Mouse (Mus musculus): ENCODE measurements at regions not wholly inside any gene's neighbourhood (a gene's known extent, or its start where the extent isn't known, plus 50 kb on each side); places are given as distances from the start of the nearest gene placed in this dataset.

GRCm38 (mm10) chr10:19518763-19519162 lies 73.0 kb upstream of the Ifngr1 start:
- DNase-seq (ENCODE audit: low spot score), result peak; percentile 66

GRCm38 (mm10) chr10:19522198-19522597 lies 69.6 kb upstream of the Ifngr1 start:
- WGBS, result 65% methylated on average over 2 of the region's 2 CpGs
- Histone ChIP-seq H3K36me3 (ENCODE audit: control insufficient read depth, insufficient read depth, low read length) (no peaks in the 10 kb centered on the region), H3K9me3 (replicated peaks; ENCODE audit: control insufficient read depth, low read length) (no peaks in the 10 kb centered on the region), H3K27me3 (replicated peaks; ENCODE audit: control insufficient read depth, insufficient read depth, low read length) (no peaks in the 10 kb centered on the region), H3K4me2 (ENCODE audit: low read length) (no peak overlapping the region), H3K4me1 (ENCODE audit: control insufficient read depth, insufficient read depth, low read length) (no peaks in the 10 kb centered on the region), H3K27ac (ENCODE audit: low read depth, low read length) (no peak overlapping the region), H3K9ac (ENCODE audit: low read length) (no peak overlapping the region), H3K4me3 (ENCODE audit: low read depth, low read length) (no peak overlapping the region)
- ATAC-seq, result no peak
- DNase-seq (ENCODE audit: low spot score), result no peak

More at GRCm38 (mm10) chr10:19518763-19519162, 73.0 kb upstream of the Ifngr1 start:
- H3K9me3 ChIP-seq (replicated peaks; ENCODE audit: control insufficient read depth, low read length), result no peaks in the 10 kb centered on the region
- no peak overlapping the region for H3K27ac ChIP-seq (ENCODE audit: low read depth, low read length)
- no peak; the same call in 1 of the 2 replicates for ATAC-seq
- H3K4me3 ChIP-seq (ENCODE audit: low read depth, low read length), result no peak overlapping the region
- no peak overlapping the region for H3K9ac ChIP-seq (ENCODE audit: low read length)
- H3K4me1 ChIP-seq (ENCODE audit: control insufficient read depth, insufficient read depth, low read length), result no peaks in the 10 kb centered on the region
- no peak overlapping the region for H3K4me2 ChIP-seq (ENCODE audit: low read length)
- H3K27me3 ChIP-seq (replicated peaks; ENCODE audit: control insufficient read depth, insufficient read depth, low read length), result no peaks in the 10 kb centered on the region
- 15% methylated on average over 6 of the region's 6 CpGs for WGBS
- no peaks in the 10 kb centered on the region for H3K36me3 ChIP-seq (ENCODE audit: control insufficient read depth, insufficient read depth, low read length)

GRCm38 (mm10) chr10:19525939-19526338 lies 65.8 kb upstream of the Ifngr1 start:
- no peaks in the 10 kb centered on the region for H3K9me3 ChIP-seq (replicated peaks; ENCODE audit: control insufficient read depth, low read length)
- DNase-seq (ENCODE audit: low spot score), result no peak
- no peaks in the 10 kb centered on the region for H3K4me1 ChIP-seq (ENCODE audit: control insufficient read depth, insufficient read depth, low read length)
- H3K27ac ChIP-seq (ENCODE audit: low read depth, low read length), result no peak overlapping the region
- no peak overlapping the region for H3K9ac ChIP-seq (ENCODE audit: low read length)
- no peak overlapping the region for H3K4me2 ChIP-seq (ENCODE audit: low read length)
- H3K4me3 ChIP-seq (ENCODE audit: low read depth, low read length), result no peak overlapping the region
- ATAC-seq, result no peak
- H3K36me3 ChIP-seq (ENCODE audit: control insufficient read depth, insufficient read depth, low read length), result no peaks in the 10 kb centered on the region
- no peaks in the 10 kb centered on the region for H3K27me3 ChIP-seq (replicated peaks; ENCODE audit: control insufficient read depth, insufficient read depth, low read length)

GRCm38 (mm10) chr10:19526353-19526752 lies 65.4 kb upstream of the Ifngr1 start:
- no peaks in the 10 kb centered on the region for H3K4me1 ChIP-seq (ENCODE audit: control insufficient read depth, insufficient read depth, low read length)
- 35% methylated on average over 1 of the region's 1 CpGs for WGBS

GRCm38 (mm10) chr10:19529655-19530054 lies 62.1 kb upstream of the Ifngr1 start:
- Histone ChIP-seq H3K4me3 (ENCODE audit: low read depth, low read length) (no peak overlapping the region), H3K36me3 (ENCODE audit: control insufficient read depth, insufficient read depth, low read length) (no peaks in the 10 kb centered on the region), H3K27ac (ENCODE audit: low read depth, low read length) (no peak overlapping the region), H3K27me3 (replicated peaks; ENCODE audit: control insufficient read depth, insufficient read depth, low read length) (no peaks in the 10 kb centered on the region), H3K9ac (ENCODE audit: low read length) (no peak overlapping the region), H3K4me1 (ENCODE audit: control insufficient read depth, insufficient read depth, low read length) (no peaks in the 10 kb centered on the region), H3K9me3 (replicated peaks; ENCODE audit: control insufficient read depth, low read length) (no peaks in the 10 kb centered on the region), H3K4me2 (ENCODE audit: low read length) (no peak overlapping the region)
- ATAC-seq (no peak), DNase-seq (ENCODE audit: low spot score) (no peak)
- WGBS, result 96% methylated on average over 5 of the region's 5 CpGs

More at GRCm38 (mm10) chr10:19526353-19526752, 65.4 kb upstream of the Ifngr1 start:
- ATAC-seq (no peak), DNase-seq (ENCODE audit: low spot score) (no peak)
- Histone ChIP-seq H3K4me2 (ENCODE audit: low read length) (no peak overlapping the region), H3K9ac (ENCODE audit: low read length) (no peak overlapping the region), H3K27me3 (replicated peaks; ENCODE audit: control insufficient read depth, insufficient read depth, low read length) (no peaks in the 10 kb centered on the region), H3K36me3 (ENCODE audit: control insufficient read depth, insufficient read depth, low read length) (no peaks in the 10 kb centered on the region), H3K9me3 (replicated peaks; ENCODE audit: control insufficient read depth, low read length) (no peaks in the 10 kb centered on the region), H3K27ac (ENCODE audit: low read depth, low read length) (no peak overlapping the region), H3K4me3 (ENCODE audit: low read depth, low read length) (no peak overlapping the region)

- H3K9ac ChIP-seq (ENCODE audit: low read length), result no peak overlapping the region
- 95% methylated on average over 6 of the region's 6 CpGs for WGBS
- H3K36me3 ChIP-seq (ENCODE audit: control insufficient read depth, insufficient read depth, low read length), result no peaks in the 10 kb centered on the region
- no peak overlapping the region for H3K4me2 ChIP-seq (ENCODE audit: low read length)
- H3K4me1 ChIP-seq (ENCODE audit: control insufficient read depth, insufficient read depth, low read length), result no peaks in the 10 kb centered on the region
- no peak overlapping the region for H3K4me3 ChIP-seq (ENCODE audit: low read depth, low read length)
- no peak overlapping the region for H3K27ac ChIP-seq (ENCODE audit: low read depth, low read length)
- DNase-seq (ENCODE audit: low spot score) (no peak), ATAC-seq (no peak)
- no peaks in the 10 kb centered on the region for H3K9me3 ChIP-seq (replicated peaks; ENCODE audit: control insufficient read depth, low read length)
- no peaks in the 10 kb centered on the region for H3K27me3 ChIP-seq (replicated peaks; ENCODE audit: control insufficient read depth, insufficient read depth, low read length)
Measured at GRCm38 (mm10) chr10:19530056-19530455, 61.7 kb upstream of the Ifngr1 start.

GRCm38 (mm10) chr10:19531452-19531851 lies 60.3 kb upstream of the Ifngr1 start:
- Histone ChIP-seq H3K4me1 (ENCODE audit: control insufficient read depth, insufficient read depth, low read length) (no peaks in the 10 kb centered on the region), H3K36me3 (ENCODE audit: control insufficient read depth, insufficient read depth, low read length) (no peaks in the 10 kb centered on the region), H3K27ac (ENCODE audit: low read depth, low read length) (no peak overlapping the region), H3K9me3 (replicated peaks; ENCODE audit: control insufficient read depth, low read length) (no peaks in the 10 kb centered on the region), H3K9ac (ENCODE audit: low read length) (no peak overlapping the region), H3K4me2 (ENCODE audit: low read length) (no peak overlapping the region), H3K27me3 (replicated peaks; ENCODE audit: control insufficient read depth, insufficient read depth, low read length) (no peaks in the 10 kb centered on the region), H3K4me3 (ENCODE audit: low read depth, low read length) (no peak overlapping the region)
- no peak for ATAC-seq
- 74% methylated on average over 1 of the region's 1 CpGs for WGBS
- DNase-seq (ENCODE audit: low spot score), result no peak

- H3K4me2 ChIP-seq (ENCODE audit: low read length), result no peak overlapping the region
- no peaks in the 10 kb centered on the region for H3K9me3 ChIP-seq (replicated peaks; ENCODE audit: control insufficient read depth, low read length)
- H3K36me3 ChIP-seq (ENCODE audit: control insufficient read depth, insufficient read depth, low read length), result no peaks in the 10 kb centered on the region
- 90% methylated on average over 3 of the region's 3 CpGs for WGBS
- no peak overlapping the region for H3K27ac ChIP-seq (ENCODE audit: low read depth, low read length)
- DNase-seq (ENCODE audit: low spot score) (no peak), ATAC-seq (no peak)
- H3K27me3 ChIP-seq (replicated peaks; ENCODE audit: control insufficient read depth, insufficient read depth, low read length), result no peaks in the 10 kb centered on the region
- H3K4me1 ChIP-seq (ENCODE audit: control insufficient read depth, insufficient read depth, low read length), result no peaks in the 10 kb centered on the region
- no peak overlapping the region for H3K9ac ChIP-seq (ENCODE audit: low read length)
- H3K4me3 ChIP-seq (ENCODE audit: low read depth, low read length), result no peak overlapping the region
Measured at GRCm38 (mm10) chr10:19532790-19533189, 59.0 kb upstream of the Ifngr1 start.

GRCm38 (mm10) chr10:19533846-19534245 lies 57.9 kb upstream of the Ifngr1 start:
- Histone ChIP-seq H3K4me3 (ENCODE audit: low read depth, low read length) (no peak overlapping the region), H3K36me3 (ENCODE audit: control insufficient read depth, insufficient read depth, low read length) (no peaks in the 10 kb centered on the region), H3K27ac (ENCODE audit: low read depth, low read length) (no peak overlapping the region), H3K9ac (ENCODE audit: low read length) (no peak overlapping the region), H3K4me2 (ENCODE audit: low read length) (no peak overlapping the region), H3K9me3 (replicated peaks; ENCODE audit: control insufficient read depth, low read length) (no peaks in the 10 kb centered on the region), H3K27me3 (replicated peaks; ENCODE audit: control insufficient read depth, insufficient read depth, low read length) (no peaks in the 10 kb centered on the region), H3K4me1 (ENCODE audit: control insufficient read depth, insufficient read depth, low read length) (no peaks in the 10 kb centered on the region)
- WGBS, result 88% methylated on average over 1 of the region's 1 CpGs
- ATAC-seq (no peak), DNase-seq (ENCODE audit: low spot score) (no peak)
